Mouse (Mus musculus) lung, adult 2 months (tissue): Measurements from ENCODE around the gene Myh9.

Experiments
- CTCF ChIP-seq: fragments of 200-500 bp; IDR thresholded peaks from 2 replicates; pipeline ENCODE4 v1.5.1; 2011; ENCODE audit warnings: mild to moderate bottlenecking, low read length, control low read depth; ENCODE audit not compliant: insufficient read depth
- POLR2A ChIP-seq: fragments of 200-500 bp; IDR thresholded peaks from 2 replicates; pipeline ENCODE4 v1.6.1; 2011; ENCODE audit warnings: low read depth, mild to moderate bottlenecking, control low read depth, low read length, borderline replicate concordance; ENCODE audit errors: extremely low read depth

DNA sequence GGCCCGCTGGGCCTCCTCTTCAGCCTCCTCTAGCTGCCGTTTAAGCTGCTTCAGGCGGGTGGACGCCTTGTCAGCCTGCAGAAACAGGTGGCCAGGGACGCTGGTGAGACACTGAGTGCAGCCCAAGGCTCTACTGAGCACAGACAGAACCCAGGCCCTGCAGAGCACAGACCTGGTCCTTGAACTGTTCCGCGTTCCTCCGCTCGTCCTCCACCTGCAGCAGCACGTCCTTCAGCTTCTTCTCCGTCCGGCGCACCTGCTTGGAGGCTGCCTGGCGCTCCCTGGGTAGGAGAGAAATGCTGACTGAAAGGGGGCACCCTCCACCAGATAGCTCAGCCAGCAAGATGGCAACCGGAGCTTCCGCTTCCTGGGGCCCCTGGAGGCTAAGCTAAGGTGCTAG is 78.9 kb downstream of the Myh9 start:
- TF ChIP-seq CTCF (no peak), POLR2A (no peak)
